Comparison of ENCODE assay signal across 13 mouse cellular contexts in the genomic region with DNA sequence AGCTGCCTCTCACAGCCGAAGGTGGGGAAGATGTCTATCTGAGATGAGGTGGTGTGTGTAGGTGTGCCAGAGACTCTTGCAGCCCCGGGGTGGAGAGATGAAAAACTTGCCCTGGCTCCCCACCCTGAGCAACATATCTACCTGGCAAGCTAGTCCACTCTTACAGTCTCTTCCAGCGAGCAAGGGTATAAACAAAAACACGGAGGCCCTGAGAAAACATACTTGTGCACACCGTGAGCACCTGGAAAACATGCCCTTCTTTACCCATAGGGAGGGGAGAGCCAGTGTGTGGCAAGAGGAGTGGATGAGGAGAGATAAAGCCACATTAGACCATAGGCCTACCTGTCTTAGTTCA.
"Had no signal": no experiment of that assay in that cellular context is flagged by ENCODE, and none has a peak within 500 bp of the region (broad histone marks: within the 10 kb centered on the region; RNA-seq: fewer than 3 reads in every experiment).

No protein-coding gene starts in this region.

- H3K4me1 ChIP-seq: liver, embryonic 13.5 days; megakaryocyte, embryonic 14.5 days had no signal

- DNase-seq: kidney, adult 18-20 months; kidney, postnatal 14 days; liver; liver, embryonic 13.5 days; liver, postnatal 0 days; lung, postnatal 14 days; right cerebral cortex, postnatal 14 days; thymus, adult 18-20 months had no signal

- H3K27me3 ChIP-seq: kidney, embryonic 15.5 days; liver, embryonic 13.5 days; lung, embryonic 15.5 days; midbrain, embryonic 13.5 days had no signal

- H3K36me3 ChIP-seq: liver, embryonic 13.5 days had no signal

- H3K9ac ChIP-seq: kidney, embryonic 15.5 days; liver, embryonic 13.5 days; liver, postnatal 0 days; lung, embryonic 15.5 days; midbrain, embryonic 13.5 days had no signal

- H3K27ac ChIP-seq: kidney, embryonic 15.5 days; liver, embryonic 13.5 days; lung, embryonic 15.5 days; macrophage; midbrain, embryonic 13.5 days had no signal

- H3K4me2 ChIP-seq: kidney, embryonic 15.5 days; liver, embryonic 13.5 days; lung, embryonic 15.5 days; midbrain, embryonic 13.5 days had no signal

- H3K9me3 ChIP-seq: kidney, embryonic 15.5 days; liver, embryonic 13.5 days; lung, embryonic 15.5 days; megakaryocyte, embryonic 14.5 days; midbrain, embryonic 13.5 days had no signal

- H3K4me3 ChIP-seq: kidney, embryonic 15.5 days; liver, embryonic 13.5 days; lung, embryonic 15.5 days; megakaryocyte, embryonic 14.5 days; midbrain, embryonic 13.5 days had no signal

- ATAC-seq: liver, postnatal 0 days; midbrain, embryonic 13.5 days had no signal
